Mouse (Mus musculus) thymus, postnatal 25 days (tissue): ENCODE measurements at regions not wholly inside any gene's neighbourhood (a gene's known extent, or its start where the extent isn't known, plus 50 kb on each side); places are given as distances from the start of the nearest gene placed in this dataset.
"Not testable (repeated sequence)": the region's sequence is repeated elsewhere in the genome, so short reads cannot be mapped to it uniquely, and the experiment has no call there.

Experiments used
- DNase-seq: peaks from one replicate; pipeline ENCODE4 v3.0.0; 2022

DNA sequence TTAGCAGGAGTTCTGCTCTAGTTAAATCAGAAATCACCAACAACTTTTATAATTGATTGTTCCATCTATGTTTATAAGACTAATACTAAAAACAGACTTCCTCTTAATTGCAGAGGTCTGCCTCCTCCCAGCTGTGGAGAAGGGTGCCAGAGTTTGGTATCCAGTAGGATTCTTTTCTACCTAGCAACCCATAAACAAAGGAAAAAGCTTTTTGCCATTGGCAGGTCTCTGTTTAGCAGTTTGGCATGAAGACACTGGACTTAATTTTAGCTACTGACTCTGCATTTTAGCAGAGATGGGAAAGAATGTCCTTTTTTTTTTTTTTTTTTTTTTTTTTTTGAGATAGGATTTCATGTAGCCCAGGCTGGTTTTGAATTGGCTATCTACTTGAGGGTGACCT is 1628.4 kb downstream of the A830018L16Rik start:
- DNase-seq, result no peak

DNA sequence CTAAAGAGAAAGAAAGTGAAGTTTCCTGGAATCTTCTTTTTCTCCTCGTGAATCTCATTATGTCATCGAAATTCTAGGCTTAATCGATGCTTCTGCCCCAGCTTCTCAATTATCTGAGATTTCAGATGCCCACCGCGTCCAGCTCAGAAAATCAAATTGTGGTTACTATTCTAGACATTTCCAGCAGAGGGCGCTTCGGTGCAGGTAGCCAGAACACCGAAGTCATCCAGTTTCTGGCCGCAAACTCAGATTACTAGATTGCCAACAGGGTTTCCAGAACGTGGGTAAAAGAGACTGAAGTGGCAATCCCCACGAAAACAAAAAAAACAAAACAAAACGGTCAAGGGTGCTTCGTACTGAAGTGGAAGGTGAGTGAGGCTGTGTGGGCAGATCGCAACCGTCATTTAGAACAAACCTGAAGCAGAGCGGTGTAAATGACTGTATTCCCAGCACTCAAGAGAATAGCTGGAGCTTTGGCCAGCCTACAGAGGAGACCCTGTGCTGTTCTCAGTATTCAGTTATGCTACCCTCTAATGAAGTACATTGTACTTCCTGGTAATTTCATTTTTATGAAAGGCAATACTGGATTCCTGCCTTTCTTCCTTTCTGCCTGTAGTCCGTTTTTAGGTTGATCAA is 1636.4 kb downstream of the A830018L16Rik start:
- peak; percentile 31 for DNase-seq

DNA sequence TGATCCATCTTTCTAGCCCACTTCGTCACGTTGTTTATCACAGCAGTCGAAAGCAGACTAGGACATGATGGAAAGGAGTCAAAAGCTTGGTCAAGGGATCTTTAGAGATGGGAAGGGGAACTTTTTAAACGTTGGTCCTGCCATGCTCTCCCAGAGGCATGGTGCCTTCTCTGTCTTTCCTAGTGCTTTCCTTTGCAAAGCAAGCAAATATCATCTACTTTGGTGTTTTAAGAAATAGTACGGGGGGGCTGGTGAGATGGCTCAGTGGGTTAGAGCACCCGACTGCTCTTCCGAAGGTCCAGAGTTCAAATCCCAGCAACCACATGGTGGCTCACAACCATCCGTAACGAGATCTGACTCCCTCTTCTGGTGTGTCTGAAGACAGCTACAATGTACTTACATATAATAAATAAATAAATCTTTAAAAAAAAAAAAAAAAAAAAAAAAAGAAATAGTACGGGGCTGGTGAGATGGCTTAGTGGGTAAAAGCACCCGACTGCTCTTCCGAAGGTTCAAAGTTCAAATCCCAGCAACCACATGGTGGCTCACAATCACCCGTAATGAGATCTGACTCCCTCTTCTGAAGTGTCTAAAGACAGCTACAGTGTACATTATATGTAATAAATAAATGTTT is 1637.6 kb downstream of the A830018L16Rik start:
- not testable (repeated sequence) for DNase-seq

DNA sequence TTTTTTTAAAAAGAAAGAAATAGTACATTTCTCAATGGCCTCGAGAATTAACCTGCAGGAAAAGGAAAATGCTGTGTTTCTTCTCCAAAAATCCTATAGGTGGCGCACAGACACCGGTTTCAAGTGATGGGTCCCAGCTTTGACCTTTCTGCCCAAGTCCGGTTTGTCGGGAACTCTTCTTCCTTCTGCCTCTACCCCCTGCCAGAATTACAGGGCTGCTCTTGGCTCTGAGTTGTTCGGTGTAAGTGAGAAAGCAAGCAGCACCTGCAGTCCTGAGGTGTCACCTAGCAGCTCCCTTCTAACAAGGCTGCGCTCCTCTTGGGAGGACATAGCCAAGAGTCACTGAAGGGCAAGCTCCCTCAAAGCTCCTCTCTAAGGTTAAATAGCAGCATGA is 1638.2 kb downstream of the A830018L16Rik start:
- peak; percentile 29 for DNase-seq

DNA sequence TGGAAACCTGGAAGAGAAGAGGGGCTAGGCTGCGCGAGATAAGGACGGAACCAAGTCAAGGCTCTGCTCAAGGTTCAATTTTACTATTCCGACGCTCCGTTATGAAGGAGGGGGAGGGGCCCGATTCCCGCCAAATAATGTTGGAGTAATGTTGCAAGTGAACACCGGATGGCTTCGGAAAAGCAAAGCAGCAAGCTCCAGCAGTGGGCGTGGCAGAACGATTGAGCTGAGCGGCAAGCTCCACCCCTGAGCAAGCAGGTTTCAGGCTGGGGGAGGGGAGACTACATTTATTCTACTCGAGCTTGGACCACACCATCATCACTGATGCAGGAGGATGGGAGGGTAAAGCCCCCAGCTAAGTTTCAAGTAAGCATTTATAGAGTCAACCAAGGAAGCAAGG is 1643.8 kb downstream of the A830018L16Rik start:
- DNase-seq, result no peak

DNA sequence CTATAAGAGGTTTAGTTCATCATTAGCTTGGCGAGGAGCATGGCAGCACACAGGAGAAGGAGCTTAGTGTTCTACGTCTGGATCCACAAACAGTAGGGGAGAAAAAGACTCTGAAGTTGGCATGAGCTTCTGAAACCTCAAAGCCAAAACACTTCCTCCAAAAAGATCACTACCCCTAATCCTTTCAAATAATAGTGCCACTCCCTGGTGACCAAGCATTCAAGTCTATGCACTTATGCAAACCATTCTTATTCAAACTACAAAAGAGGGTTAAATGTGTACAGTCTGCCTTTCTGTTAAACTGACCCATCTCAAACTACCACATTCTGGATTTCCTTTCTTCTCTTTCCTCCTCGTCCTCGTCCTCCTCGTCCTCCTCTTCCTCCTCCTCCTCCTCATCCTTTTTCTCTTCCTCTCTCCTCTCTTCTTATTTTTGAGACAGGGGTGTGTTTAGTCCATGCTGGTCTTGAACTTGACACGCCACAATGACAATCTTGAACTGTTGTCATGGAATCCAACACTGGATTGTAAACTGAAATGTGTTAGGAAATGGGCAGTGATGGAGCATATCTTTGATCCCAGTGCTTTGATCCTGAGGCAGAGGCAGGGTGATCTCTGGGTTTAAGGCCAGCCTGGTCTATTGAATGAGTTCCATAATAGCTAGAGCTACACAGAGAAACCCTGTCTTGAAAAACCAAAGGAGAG is 1645.9 kb downstream of the A830018L16Rik start:
- no peak for DNase-seq
